Mouse (Mus musculus): Measurements from ENCODE around the gene Pomp.

GRCm38 (mm10) chr5:147812255-147813040, 47.8 kb upstream of the Pomp start:
- TF ChIP-seq GATA1 (IDR thresholded peaks at IDR 0.05; ENCODE audit: borderline replicate concordance, low read length) (no peak), FLI1 (IDR thresholded peaks at IDR 0.05; ENCODE audit: low read length) (no peak)

Data from megakaryocyte, embryonic 14.5 days (primary cell).